Mouse (Mus musculus) C2C12 (cell line): ENCODE data around the gene Bcl2. TPM values are rescaled to one million over a fixed set of nuclear protein-coding genes. Genes with fewer than 3 reads are reported as not detected.

ENCODE experiments used
- H3K27me3 ChIP-seq: one replicate; pipeline ENCODE4 v1.6.1; 2011; ENCODE audit not compliant: control insufficient read depth, insufficient read depth, insufficient read length
- H3K36me3 ChIP-seq: one replicate; pipeline ENCODE4 v1.6.1; 2011; ENCODE audit not compliant: control insufficient read depth, insufficient read depth
- H3K4me3 ChIP-seq: one replicate; pipeline ENCODE4 v1.5.1; 2011; ENCODE audit warnings: mild to moderate bottlenecking, control low read depth; ENCODE audit not compliant: poor library complexity, insufficient read depth, severe bottlenecking
- H3K79me2 ChIP-seq: one replicate; pipeline ENCODE4 v1.6.1; 2011; ENCODE audit not compliant: control insufficient read depth, insufficient read depth
- H3K79me3 ChIP-seq: one replicate; pipeline ENCODE4 v1.6.1; 2011; ENCODE audit warnings: low read depth, control low read depth
- H3ac ChIP-seq: one replicate; pipeline ENCODE3; 2011; ENCODE audit warnings: low read depth; ENCODE audit not compliant: control insufficient read depth, insufficient read length
- CEBPB ChIP-seq: IDR thresholded peaks from one replicate; pipeline ENCODE4 v1.6.1; 2011; ENCODE audit warnings: low read depth, mild to moderate bottlenecking, control low read depth, moderate library complexity
- CTCF ChIP-seq: IDR thresholded peaks from one replicate; pipeline ENCODE4 v1.5.1; 2011; ENCODE audit not compliant: control insufficient read depth, insufficient read depth, insufficient read length
- FOSL1 ChIP-seq: IDR thresholded peaks from one replicate; pipeline ENCODE4 v1.8.0; 2011; ENCODE audit warnings: mild to moderate bottlenecking, low read length; ENCODE audit not compliant: poor library complexity, insufficient read depth, severe bottlenecking
- MAX ChIP-seq: IDR thresholded peaks from one replicate; pipeline ENCODE4 v1.6.1; 2011; ENCODE audit warnings: mild to moderate bottlenecking, control low read depth
- MYOD1 ChIP-seq: IDR thresholded peaks from one replicate; pipeline ENCODE4 v1.6.1; 2011; ENCODE audit warnings: low read depth; ENCODE audit not compliant: control insufficient read depth, insufficient read length
- MYOG ChIP-seq: IDR thresholded peaks from one replicate; pipeline ENCODE4 v1.6.1; 2011; ENCODE audit not compliant: control insufficient read depth, insufficient read length; ENCODE audit errors: extremely low read depth
- USF1 ChIP-seq: IDR thresholded peaks from one replicate; pipeline ENCODE4 v1.6.1; 2011; ENCODE audit warnings: low read depth, mild to moderate bottlenecking, control low read depth, moderate library complexity
- long read RNA-seq, 2 experiments: library from polyadenylated mRNA; unstranded; transcript quantifications; one replicate each; pipeline ENCODE4 v2.0.0; 2019 to 2020
- polyA plus RNA-seq: library from polyadenylated mRNA; unstranded; fragments of >200 nt; fragmentation: generic; extraction: Trizol; gene quantifications from one replicate; pipeline ENCODE4 v1.2.1, GENCODE M21; 2012; ENCODE audit warnings: missing spikeins

Bcl2 gene
- polyA plus RNA-seq, result 1.8 TPM
- long read RNA-seq, experiment 1, partial matches to known transcripts, result 0 of 2 reads
- long read RNA-seq, experiment 1, other reads (novel, unspliced or antisense), result 2 of 2 reads
- long read RNA-seq, experiment 2, full-length matches to known transcripts, result 7 of 7 reads
- long read RNA-seq, experiment 2, partial matches to known transcripts, result 0 of 7 reads
- long read RNA-seq, experiment 2, other reads (novel, unspliced or antisense), result 0 of 7 reads

DNA sequence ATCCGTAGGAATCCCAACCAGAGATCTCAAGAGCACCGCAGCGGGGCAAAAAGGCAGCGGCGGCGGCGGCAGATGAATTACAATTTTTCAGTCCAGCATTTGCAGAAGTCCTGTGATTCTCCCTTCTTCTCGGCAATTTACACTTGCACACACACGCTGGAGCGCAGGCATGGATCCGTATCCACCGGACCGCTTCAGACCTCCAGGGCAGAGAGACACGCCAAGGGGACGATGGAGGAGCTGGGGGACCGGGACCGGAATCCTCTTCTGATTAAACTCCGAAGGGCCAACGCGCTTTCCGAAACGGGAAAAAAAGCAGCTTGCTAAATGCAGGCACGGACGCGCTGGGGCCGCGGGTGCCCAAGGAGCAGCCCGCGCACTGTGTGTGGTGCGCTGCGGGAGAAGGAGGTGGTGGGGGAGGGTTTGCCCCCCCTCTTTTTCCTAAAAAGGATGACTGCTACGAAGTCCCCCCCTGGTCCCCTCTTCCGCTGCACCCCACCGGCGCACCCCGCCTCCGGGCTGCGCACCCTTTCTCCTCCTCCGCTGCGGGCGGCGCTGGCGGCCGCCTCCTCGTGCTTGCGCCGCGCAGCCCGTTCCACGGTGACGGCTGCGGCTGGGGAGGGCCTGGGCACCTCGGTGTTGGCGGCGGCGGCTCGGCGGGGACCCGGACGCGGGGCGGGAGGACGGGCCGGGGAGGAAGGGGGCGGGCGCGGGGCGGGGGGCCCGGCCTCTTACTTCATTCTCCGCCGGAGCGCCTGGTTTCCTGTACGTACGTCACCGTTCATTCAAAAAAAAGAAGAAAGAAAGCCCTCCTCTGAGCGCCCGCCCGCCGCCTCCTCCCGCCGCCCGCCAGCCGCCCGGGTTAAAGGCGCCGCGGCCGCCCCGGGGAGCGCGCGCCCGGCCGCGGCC is at the start of gene Bcl2:
Gene Bcl2 (minus strand): TSS at position 654 of the 909 bp plus-strand sequence.
- Histone ChIP-seq H3K79me2 (peaks cover 16% of the 10 kb centered on the region), H3K79me3 (peaks cover 7% of the 10 kb centered on the region), H3K36me3 (no peaks in the 10 kb centered on the region), H3K27me3 (no peaks in the 10 kb centered on the region), H3K4me3 (peak within 1 kb of the TSS; percentile 56), H3ac (peak within 1 kb of the TSS; percentile 94)
- TF ChIP-seq FOSL1, result no peak

DNA sequence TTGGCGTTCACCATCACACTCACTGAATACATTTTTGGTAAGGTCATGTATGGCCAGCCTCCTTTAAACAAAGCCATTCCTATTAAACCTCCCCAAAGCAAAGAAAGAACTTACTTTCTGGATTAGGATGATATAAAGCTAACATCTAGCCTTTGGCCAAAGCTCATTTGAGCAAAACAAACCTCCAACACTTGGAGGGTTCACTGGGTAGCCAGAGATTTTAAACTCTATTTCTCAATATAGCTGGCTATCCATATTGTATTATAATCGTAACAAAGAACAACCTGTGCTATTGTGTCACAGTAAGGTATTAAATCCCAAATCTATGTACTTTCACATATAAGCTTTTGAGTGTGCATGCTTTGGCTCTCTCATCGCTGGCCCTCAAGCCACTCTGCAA is 46.7 kb upstream of the Bcl2 start:
- Histone ChIP-seq H3K27me3 (no peaks in the 10 kb centered on the region), H3K36me3 (peaks cover 14% of the 10 kb centered on the region), H3K79me2 (no peaks in the 10 kb centered on the region), H3ac (no peak overlapping the region), H3K79me3 (no peaks in the 10 kb centered on the region), H3K4me3 (no peak overlapping the region)
- no peak for TF ChIP-seq FOSL1
- TF ChIP-seq MAX, result no peak
- TF ChIP-seq MYOD1, result no peak

- Histone ChIP-seq H3K4me3 (peak within 1 kb of the TSS; percentile 65), H3K79me3 (no peaks in the 10 kb centered on the region), H3K79me2 (no peaks in the 10 kb centered on the region), H3K27me3 (no peaks in the 10 kb centered on the region), H3ac (peak within 1 kb of the TSS; percentile 78), H3K36me3 (peaks cover 11% of the 10 kb centered on the region)
- TF ChIP-seq MAX (peak; percentile 82), USF1 (peak; percentile 51), CEBPB (no peak)
Observed at GRCm38 (mm10) chr1:106759572-106760435, 45.7 kb upstream of the Bcl2 start, which contains the start of gene Kdsr. Kdsr (minus strand) TSS chr1:106759727.

DNA sequence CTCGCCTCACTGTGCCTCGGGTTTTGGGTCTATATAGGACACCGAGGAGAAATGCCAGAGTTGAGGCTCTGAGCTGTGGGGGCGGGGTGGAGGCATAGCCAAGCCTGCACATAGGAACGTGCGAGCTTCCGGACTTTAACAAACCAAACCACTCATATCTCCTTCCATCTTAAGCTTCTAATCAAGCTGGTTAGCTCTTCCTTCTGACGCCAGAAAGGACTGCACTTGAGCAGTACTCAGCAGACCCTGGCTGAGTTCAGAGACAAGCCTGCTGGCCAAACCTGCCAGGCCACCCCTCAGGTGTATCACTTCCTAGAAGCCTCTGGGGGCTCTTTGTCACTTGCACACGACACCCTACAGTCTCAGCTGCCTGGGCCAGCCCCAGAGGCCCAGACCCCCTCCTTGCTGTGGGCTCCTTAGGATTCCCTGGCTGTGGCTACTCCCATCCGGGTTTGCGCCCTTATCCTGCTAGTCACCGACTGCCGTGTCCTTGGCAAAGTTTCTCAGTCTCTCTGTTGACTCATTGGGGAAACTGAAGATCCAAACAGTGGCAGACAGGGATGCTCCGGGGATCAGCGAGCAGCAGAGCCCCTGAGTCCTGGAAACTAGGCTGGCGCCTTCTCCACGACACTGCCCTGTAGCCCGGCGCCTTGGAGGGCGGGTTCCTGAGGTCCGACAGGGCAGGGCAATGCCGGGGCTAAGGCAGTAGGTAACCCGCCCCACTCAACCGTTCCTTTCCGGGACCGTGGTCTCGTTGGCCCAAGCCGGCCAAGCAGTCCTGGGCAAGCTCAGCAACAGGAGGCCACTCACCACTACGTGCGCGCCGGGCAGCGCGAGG is 44.9 kb upstream of the Bcl2 start:
- H3ac ChIP-seq, result peak overlapping the region; percentile 78
- no peaks in the 10 kb centered on the region for H3K79me3 ChIP-seq
- H3K4me3 ChIP-seq, result peak overlapping the region; percentile 65
- H3K36me3 ChIP-seq, result peaks cover 6% of the 10 kb centered on the region
- TF ChIP-seq MAX (no peak), CTCF (no peak), CEBPB (no peak)
- H3K27me3 ChIP-seq, result no peaks in the 10 kb centered on the region
- H3K79me2 ChIP-seq, result no peaks in the 10 kb centered on the region

DNA sequence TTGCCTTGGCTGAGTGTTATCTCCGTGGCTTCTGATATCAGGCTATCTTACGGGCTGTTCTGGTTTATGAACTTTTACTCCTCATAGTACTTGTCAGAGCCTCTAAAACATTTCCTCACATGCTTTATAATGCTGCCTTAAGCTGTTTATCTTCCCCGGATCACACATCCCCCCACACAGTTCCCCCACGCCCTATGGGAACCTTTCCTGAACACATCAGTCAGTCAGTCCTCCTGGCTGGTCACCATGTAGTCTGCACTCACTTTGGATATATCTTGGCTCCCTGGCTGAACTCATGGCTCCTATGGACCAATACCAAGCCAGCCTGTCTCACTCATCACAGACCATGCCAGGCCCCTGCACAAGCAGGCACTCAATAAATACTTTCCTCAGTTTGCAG is 42.6 kb upstream of the Bcl2 start:
- Histone ChIP-seq H3K79me2 (no peaks in the 10 kb centered on the region), H3K36me3 (peaks cover 11% of the 10 kb centered on the region), H3K27me3 (no peaks in the 10 kb centered on the region), H3K79me3 (no peaks in the 10 kb centered on the region), H3ac (no peak overlapping the region), H3K4me3 (no peak overlapping the region)
- no peak for TF ChIP-seq USF1
- no peak for TF ChIP-seq MYOG
- TF ChIP-seq MAX, result no peak
- TF ChIP-seq CEBPB, result no peak
- TF ChIP-seq MYOD1, result no peak
